Mouse (Mus musculus) kidney, embryonic 16.5 days (tissue): Measurements from ENCODE around the gene Stard3nl. TPM values are rescaled to one million over a fixed set of nuclear protein-coding genes. Genes with fewer than 3 reads are reported as not detected.
"Not testable (repeated sequence)": the region's sequence is repeated elsewhere in the genome, so short reads cannot be mapped to it uniquely, and the experiment has no call there.

ENCODE experiments used
- ATAC-seq: fragments of 200-750 bp; cut with Nextera tagmentation; 2 replicates; pipeline ENCODE4 v1.8.0; 2017; ENCODE audit warnings: moderate TSS enrichment; ENCODE audit not compliant: low FRiP score, low TSS enrichment
- H3K27ac ChIP-seq: fragments of 300-500 bp; sonication (generic); 2 replicates; pipeline ENCODE4 v1.5.1; 2014; ENCODE audit warnings: low read length
- H3K27me3 ChIP-seq: fragments of 300-500 bp; sonication (generic); 2 replicates; pipeline ENCODE4 v1.6.1; 2014; ENCODE audit warnings: low read length, control low read depth, mixed read lengths; ENCODE audit not compliant: insufficient read depth
- H3K36me3 ChIP-seq: fragments of 300-500 bp; sonication (generic); 2 replicates; pipeline ENCODE4 v1.6.1; 2014; ENCODE audit warnings: low read length, control low read depth, mixed read lengths; ENCODE audit not compliant: insufficient read depth
- H3K4me1 ChIP-seq: fragments of 300-500 bp; sonication (generic); 2 replicates; pipeline ENCODE4 v1.6.1; 2014; ENCODE audit warnings: low read length, control low read depth, mixed read lengths; ENCODE audit not compliant: insufficient read depth
- H3K4me2 ChIP-seq: fragments of 300-500 bp; sonication (generic); replicated peaks from 2 replicates; pipeline ENCODE4 v1.6.1; 2014; ENCODE audit warnings: low read depth, low read length
- H3K4me3 ChIP-seq: fragments of 300-500 bp; sonication (generic); 2 replicates; pipeline ENCODE4 v1.5.1; 2014; ENCODE audit warnings: mild to moderate bottlenecking, low read length
- H3K9ac ChIP-seq: fragments of 300-500 bp; sonication (generic); replicated peaks from 2 replicates; pipeline ENCODE4 v1.6.1; 2014; ENCODE audit warnings: low read length
- H3K9me3 ChIP-seq: fragments of 300-500 bp; sonication (generic); 2 replicates; pipeline ENCODE4 v1.6.1; 2016; ENCODE audit warnings: low read length, control low read depth
- WGBS: fragments of 180-500 bp; shearing (Covaris S2); extraction: QIAGEN DNeasy Blood & Tissue Kit; methylation state at CpG from one replicate; pipeline ENCODE4 v1.1.7; 2014; 5-methylcytosine and 5-hydroxymethylcytosine counted together
- polyA plus RNA-seq: library from polyadenylated mRNA; unstranded; fragments of >200 nt; fragmentation: Nextera tagmentation; extraction: Ambion mirVana; gene quantifications from 2 replicates; pipeline ENCODE4 v1.2.1, GENCODE M21; 2015

The Stard3nl gene
- polyA plus RNA-seq, 1 experiment from 2014 or later: 109 TPM

GRCm38 (mm10) chr13:19364245-19364772, 31.3 kb downstream of the Stard3nl start:
- ATAC-seq: peak; percentile 91
- Histone ChIP-seq H3K4me2 (no peak overlapping the region), H3K9ac (no peak overlapping the region), H3K27me3 (no peaks in the 10 kb centered on the region), H3K4me3 (no peak overlapping the region), H3K36me3 (peaks cover 12% of the 10 kb centered on the region), H3K4me1 (peaks cover 9% of the 10 kb centered on the region; the same call in 1 of the 2 replicates), H3K27ac (peak overlapping the region; percentile 66; the same call in 1 of the 2 replicates), H3K9me3 (no peaks in the 10 kb centered on the region)
- 63% methylated on average over 11 of the region's 11 CpGs for WGBS

DNA sequence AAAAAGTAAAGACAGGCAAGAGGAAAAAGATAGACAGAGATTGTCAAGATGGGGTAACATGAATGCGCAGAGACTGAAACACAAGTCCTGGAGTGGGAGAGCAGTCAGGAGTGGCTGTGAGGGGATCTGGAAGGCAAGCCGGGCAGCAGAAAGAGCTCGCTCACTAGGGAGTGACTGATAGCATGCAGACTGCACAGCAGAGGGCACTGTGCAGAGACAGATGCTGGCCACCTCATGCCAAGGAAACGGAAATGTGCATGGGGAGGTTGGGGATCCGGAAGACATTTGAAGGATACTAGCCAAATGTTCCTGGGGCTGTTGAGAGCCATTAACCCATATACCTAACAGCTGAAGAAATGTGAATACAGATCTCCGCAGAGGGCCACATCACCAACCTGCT, 33.2 kb downstream of the Stard3nl start:
- Histone ChIP-seq H3K9ac (no peak overlapping the region), H3K27ac (no peak overlapping the region), H3K9me3 (no peaks in the 10 kb centered on the region), H3K27me3 (no peaks in the 10 kb centered on the region), H3K4me1 (peaks cover 9% of the 10 kb centered on the region; the same call in 1 of the 2 replicates), H3K36me3 (peaks cover 20% of the 10 kb centered on the region), H3K4me3 (no peak overlapping the region), H3K4me2 (no peak overlapping the region)
- WGBS: 62% methylated on average over 6 of the region's 6 CpGs
- no peak for ATAC-seq

DNA sequence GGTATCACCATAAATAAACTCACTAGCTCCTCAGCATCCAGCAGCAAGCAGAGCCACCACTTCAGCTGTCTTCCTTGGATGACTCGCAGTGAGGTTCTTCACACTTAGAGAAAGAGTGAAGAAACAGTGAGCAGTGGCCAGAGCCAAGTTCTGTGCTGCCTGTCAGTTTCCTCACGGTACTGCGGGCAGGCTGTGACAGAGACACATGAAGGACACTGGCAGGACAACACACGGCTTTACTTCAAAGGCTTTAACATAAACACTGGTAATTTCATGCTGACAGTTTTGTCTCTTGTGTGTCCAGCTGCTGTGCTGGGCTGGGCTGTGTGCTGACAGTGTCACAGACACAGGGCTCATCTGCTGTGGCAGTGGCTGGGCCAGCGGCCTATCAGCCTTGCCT, 37.6 kb downstream of the Stard3nl start:
- Histone ChIP-seq H3K27ac (no peak overlapping the region), H3K9me3 (no peaks in the 10 kb centered on the region), H3K27me3 (no peaks in the 10 kb centered on the region), H3K4me1 (no peaks in the 10 kb centered on the region), H3K36me3 (peaks cover 21% of the 10 kb centered on the region), H3K4me3 (no peak overlapping the region), H3K4me2 (no peak overlapping the region), H3K9ac (no peak overlapping the region)
- peak; percentile 42; the same call in 1 of the 2 replicates for ATAC-seq
- WGBS: 57% methylated on average over 5 of the region's 5 CpGs

GRCm38 (mm10) chr13:19357301-19357700, 38.3 kb downstream of the Stard3nl start:
- no peaks in the 10 kb centered on the region for H3K27me3 ChIP-seq
- 74% methylated on average over 7 of the region's 7 CpGs for WGBS
- H3K4me1 ChIP-seq: no peaks in the 10 kb centered on the region
- ATAC-seq: no peak
- H3K36me3 ChIP-seq: peaks cover 21% of the 10 kb centered on the region
- H3K4me3 ChIP-seq: no peak overlapping the region
- no peak overlapping the region for H3K27ac ChIP-seq
- no peaks in the 10 kb centered on the region for H3K9me3 ChIP-seq
- no peak overlapping the region for H3K9ac ChIP-seq
- no peak overlapping the region for H3K4me2 ChIP-seq

DNA sequence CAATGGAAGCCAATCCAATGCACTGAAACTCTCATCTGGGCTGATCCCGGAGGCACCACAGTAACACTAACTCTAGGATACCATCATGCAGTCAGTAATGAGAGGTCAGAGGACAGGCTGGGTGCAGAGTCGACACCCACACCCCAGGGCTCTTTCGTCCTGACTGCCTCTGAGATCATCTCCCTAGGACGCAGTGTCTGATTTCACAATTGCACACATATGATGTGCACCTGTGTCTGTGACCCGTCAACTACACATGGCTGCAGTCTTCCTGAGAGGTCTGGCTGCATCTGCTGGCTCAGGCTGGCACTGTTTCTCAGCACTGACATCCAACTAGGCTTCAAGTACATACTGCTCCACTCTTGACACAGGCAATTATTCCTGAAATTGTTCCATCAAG, 38.9 kb downstream of the Stard3nl start:
- Histone ChIP-seq H3K9ac (no peak overlapping the region), H3K27ac (no peak overlapping the region), H3K4me3 (no peak overlapping the region), H3K36me3 (peaks cover 21% of the 10 kb centered on the region), H3K9me3 (no peaks in the 10 kb centered on the region), H3K4me2 (no peak overlapping the region), H3K27me3 (no peaks in the 10 kb centered on the region), H3K4me1 (no peaks in the 10 kb centered on the region)
- no peak for ATAC-seq
- WGBS: 78% methylated on average over 5 of the region's 5 CpGs

- H3K4me1 ChIP-seq: no peaks in the 10 kb centered on the region
- no peaks in the 10 kb centered on the region for H3K27me3 ChIP-seq
- peaks cover 21% of the 10 kb centered on the region for H3K36me3 ChIP-seq
- no peaks in the 10 kb centered on the region for H3K9me3 ChIP-seq
- no peak overlapping the region for H3K27ac ChIP-seq
- no peak overlapping the region for H3K4me3 ChIP-seq
- 86% methylated on average over 7 of the region's 7 CpGs for WGBS
- H3K4me2 ChIP-seq: no peak overlapping the region
- H3K9ac ChIP-seq: no peak overlapping the region
- no peak for ATAC-seq
These were observed 39.5 kb downstream of the Stard3nl start for GRCm38 (mm10) chr13:19356120-19356519.

DNA sequence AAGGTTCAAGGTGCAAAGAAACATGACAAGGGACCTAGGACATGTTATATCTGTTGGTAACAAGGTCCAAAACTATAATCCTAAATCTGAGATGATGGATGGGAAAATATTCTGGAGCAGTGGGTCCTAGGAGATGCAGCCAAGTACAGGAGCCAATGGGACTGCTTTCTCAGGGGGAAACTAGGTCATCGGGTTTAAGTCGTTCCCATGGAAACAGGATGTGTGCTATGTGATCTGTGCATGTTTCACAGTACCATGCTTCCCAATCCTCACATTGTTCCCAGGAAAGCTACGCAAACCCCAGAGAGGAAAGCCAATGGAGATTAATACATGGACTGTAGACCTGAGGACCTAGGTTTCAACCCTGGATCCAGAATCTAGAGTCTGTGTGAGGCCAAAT, 42.8 kb downstream of the Stard3nl start:
- Histone ChIP-seq H3K4me3 (no peak overlapping the region), H3K9me3 (no peaks in the 10 kb centered on the region), H3K27me3 (no peaks in the 10 kb centered on the region), H3K4me1 (no peaks in the 10 kb centered on the region), H3K27ac (no peak overlapping the region), H3K9ac (no peak overlapping the region), H3K4me2 (no peak overlapping the region), H3K36me3 (peaks cover 10% of the 10 kb centered on the region)
- ATAC-seq: no peak
- whole genome bisulfite sequencing: 81% methylated on average over 3 of the region's 3 CpGs

DNA sequence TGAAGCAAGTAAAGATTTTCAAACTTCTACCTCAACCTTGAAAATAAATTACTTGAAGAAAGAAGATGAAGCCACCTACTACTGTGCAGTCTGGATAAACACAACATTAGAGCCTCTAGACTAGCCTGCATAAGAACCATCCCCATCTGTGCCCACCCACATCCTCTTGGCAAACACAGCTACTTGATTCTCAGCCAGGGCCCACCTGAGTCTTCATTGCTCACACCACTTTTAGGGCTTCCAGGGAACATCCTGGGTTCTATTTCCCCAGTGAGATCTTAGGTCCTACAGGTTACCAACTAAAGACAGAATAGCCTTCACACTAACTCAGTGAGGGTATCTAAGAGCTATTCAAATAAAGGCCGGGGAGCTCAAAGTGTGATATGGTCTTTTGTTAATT, 55.2 kb downstream of the Stard3nl start:
- 77% methylated on average over 1 of the region's 1 CpGs for WGBS
- not testable (repeated sequence) for ATAC-seq, H3K4me3 ChIP-seq, H3K4me2 ChIP-seq, H3K4me1 ChIP-seq, H3K9me3 ChIP-seq, H3K9ac ChIP-seq, H3K27me3 ChIP-seq, H3K27ac ChIP-seq, H3K36me3 ChIP-seq

DNA sequence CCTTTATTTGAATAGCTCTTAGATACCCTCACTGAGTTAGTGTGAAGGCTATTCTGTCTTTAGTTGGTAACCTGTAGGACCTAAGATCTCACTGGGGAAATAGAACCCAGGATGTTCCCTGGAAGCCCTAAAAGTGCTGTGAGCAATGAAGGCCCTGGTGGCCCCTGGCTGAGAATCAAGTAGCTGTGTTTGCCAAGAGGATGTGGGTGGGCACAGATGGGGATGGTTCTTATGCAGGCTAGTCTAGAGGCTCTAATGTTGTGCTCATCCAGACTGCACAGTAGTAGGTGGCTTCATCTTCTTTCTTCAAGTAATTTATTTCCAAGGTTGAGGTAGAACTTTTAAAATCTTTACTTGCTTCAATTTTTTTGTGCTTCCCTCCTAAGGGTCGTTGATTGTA, 59.3 kb downstream of the Stard3nl start:
- not testable (repeated sequence) for H3K36me3 ChIP-seq, H3K27ac ChIP-seq, H3K27me3 ChIP-seq, H3K4me2 ChIP-seq, ATAC-seq, H3K9ac ChIP-seq, H3K9me3 ChIP-seq, H3K4me1 ChIP-seq, H3K4me3 ChIP-seq
- 81% methylated on average over 1 of the region's 1 CpGs for WGBS
